Mouse (Mus musculus): ENCODE results near the gene Bloc1s3.

DNA sequence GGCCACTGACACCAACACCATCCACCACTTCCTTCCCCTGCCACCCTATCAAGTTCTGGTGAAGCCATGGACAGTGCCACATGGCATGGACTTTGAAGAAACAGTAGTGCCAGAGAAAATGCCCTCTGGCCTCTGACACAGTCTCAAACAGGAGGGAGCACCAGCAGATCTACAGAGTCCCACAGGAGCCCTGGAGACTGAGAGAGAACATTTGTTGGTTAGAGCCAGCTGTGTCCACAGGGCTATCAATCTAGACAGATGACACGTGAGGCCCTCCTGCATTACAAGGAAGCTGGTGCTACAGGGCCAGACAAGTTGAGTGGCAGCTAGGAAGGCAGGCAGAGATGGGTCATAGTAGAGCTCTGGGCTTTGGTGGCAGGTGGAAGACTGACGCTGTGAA is 44.3 kb upstream of the Bloc1s3 start:
- TF ChIP-seq POLR2A (IDR thresholded peaks at IDR 0.05; ENCODE audit: borderline replicate concordance, extremely low read depth, low read depth, low read length) (no peak), CTCF (IDR thresholded peaks at IDR 0.05; ENCODE audit: insufficient read depth, low read length) (no peak)
